Mouse (Mus musculus) erythroid progenitor cell, adult 5-6 weeks (primary cell): ENCODE measurements around the gene Tmem145. TPM values are rescaled to one million over a fixed set of nuclear protein-coding genes. Genes with fewer than 3 reads are reported as not detected.

Source experiments
- ATAC-seq: replicated peaks from 2 replicates; pipeline ENCODE4 v1.8.0; 2016; ENCODE audit warnings: moderate number of reproducible peaks, mild to moderate bottlenecking, moderate TSS enrichment, inconsistent platforms; ENCODE audit not compliant: poor library complexity, low FRiP score, severe bottlenecking
- total RNA-seq, 2 experiments: library from RNA; stranded (forward) in 1 of 2; stranded (reverse) in 1 of 2; fragments of 150-400 nt in 1 of 2; fragments of 186-747, 209-891 nt in 1 of 2; gene quantifications; 2 replicates each; pipeline versions ENCODE4 v1.2.3 to v1.2.4; 2015 to 2017; ENCODE audit warnings: low replicate concordance in 2 of 2

Tmem145 gene
- total RNA-seq, 2 experiments from 2014 or later: not detected

GRCm38 (mm10) chr7:25290463-25290862 is 15.4 kb upstream of the Tmem145 start:
- no peak for ATAC-seq

DNA sequence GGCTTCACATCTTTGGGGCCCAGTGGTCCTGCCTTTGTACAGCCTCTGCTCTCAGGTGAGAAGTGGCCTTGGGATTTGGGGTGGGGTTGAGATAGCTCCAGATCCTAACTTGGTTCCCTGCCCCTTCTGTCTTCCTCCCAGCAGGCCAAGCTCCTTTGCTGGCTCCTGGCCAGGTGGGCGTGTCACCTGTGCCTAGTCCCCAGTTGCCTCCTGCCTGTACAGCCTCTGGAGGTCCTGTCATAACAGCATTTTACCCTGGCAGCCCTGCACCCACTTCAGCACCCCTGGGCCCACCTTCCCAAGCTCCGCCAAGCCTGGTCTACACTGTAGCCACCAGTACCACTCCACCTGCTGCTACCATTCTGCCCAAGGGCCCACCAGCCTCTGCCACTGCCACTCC is 15.0 kb upstream of the Tmem145 start:
- no peak for ATAC-seq

GRCm38 (mm10) chr7:25292107-25292506 is 13.8 kb upstream of the Tmem145 start:
- ATAC-seq: no peak

- ATAC-seq: no peak
Measured at GRCm38 (mm10) chr7:25293191-25293739, 12.6 kb upstream of the Tmem145 start.

DNA sequence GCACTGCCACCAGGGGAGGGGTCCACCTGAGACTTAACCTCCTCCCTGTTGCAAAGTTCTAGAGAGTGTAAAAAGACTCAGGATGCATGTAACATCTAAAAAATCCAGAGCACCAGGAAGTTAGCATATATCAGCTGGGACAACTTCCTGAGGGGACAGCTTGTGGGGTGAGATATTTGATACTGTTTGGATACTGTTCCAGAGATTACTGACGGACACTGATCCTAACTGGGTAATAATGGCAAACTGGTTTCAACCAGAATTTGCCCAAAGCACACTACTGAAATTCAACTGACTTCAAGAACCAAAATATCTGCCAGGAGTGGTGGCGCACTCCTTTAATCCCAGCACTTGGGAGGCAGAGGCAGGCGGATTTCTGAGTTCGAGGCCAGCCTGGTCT is 11.4 kb upstream of the Tmem145 start:
- no peak for ATAC-seq

DNA sequence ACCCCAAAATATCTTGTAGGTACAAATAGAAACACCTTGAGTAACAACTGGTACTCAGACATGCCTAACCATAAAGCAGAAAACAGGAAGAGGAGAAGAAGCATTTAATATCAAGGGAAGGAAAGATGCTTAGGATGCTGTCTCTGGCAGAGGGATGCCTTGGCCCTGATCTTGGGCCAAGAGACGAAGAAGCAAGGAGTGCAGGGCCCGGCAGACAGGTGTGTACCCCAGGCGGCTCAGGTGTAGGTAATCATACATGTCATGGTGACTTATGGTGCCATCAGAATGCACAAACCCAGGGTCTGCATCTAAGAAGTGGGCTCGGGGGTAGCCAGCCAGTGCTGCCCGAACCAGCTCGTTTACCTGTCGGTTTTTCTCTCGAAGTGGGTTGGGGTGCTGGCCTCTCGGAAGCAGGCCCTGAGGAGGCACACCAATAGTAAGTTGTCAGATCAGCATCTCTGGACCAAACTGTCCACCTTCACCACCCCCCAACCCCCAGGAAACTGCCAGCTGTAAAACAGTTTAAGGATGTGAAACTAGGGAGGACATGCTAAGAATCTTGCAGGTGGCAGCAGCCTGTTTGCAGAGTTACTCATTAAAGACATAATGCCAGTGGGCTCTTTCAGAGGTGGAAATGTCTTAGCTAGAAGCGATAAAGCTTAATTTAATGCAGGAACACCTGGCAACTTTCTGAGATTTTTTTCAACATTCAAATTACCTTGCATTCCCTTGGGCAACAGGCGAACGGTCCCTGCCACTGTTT is 10.8 kb upstream of the Tmem145 start:
- no peak for ATAC-seq

- ATAC-seq: no peak
Measured at GRCm38 (mm10) chr7:25296945-25297453, 8.9 kb upstream of the Tmem145 start.

DNA sequence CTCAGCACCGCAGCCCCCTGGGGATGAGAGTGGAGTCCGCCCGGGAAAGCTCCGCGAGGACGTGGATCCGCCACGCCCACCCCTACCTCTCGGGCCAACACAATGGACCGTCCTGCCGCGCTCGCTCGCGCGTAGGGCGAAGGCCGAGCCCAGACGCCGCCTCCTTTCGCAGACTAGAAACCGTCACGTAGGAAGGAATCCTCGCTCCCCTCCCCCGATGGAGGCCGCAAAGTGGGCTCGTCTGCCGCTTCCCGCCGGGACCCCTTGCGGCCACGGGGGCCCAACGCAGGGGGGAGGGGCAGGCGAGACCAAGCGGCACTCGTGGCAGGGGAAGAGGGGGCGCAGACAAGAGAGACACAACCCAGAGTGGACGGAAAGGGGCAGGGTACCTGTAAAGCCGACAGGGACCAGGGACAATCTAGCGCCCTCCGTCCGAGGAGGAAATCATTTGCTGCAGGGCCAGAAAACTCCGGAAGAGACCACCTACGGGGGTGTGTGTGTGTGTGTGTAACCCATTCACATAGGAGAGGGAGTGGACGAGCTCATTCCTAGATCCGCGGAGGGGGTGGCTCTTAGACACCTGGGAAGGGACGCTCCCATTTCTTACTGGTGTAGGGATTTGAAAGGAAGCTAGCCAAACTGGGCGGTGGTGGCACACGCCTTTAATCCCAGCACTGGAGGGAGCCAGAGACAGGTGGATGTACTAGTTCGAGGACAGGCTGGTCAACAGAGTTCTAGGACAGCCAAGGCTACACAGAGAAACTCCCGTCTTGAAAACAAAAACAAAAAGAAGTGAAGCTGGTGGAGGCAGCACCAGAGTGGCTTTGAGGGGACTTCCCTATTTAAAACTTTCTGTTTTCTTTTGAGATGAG is 8.2 kb upstream of the Tmem145 start, which contains the start of gene Pafah1b3:
Gene Pafah1b3 (minus strand): TSS at position 533 of the 872 bp plus-strand sequence.
- ATAC-seq: peak; percentile 46; the same call in 1 of the 2 replicates

- no peak for ATAC-seq
Measured at GRCm38 (mm10) chr7:25301063-25301462, 4.8 kb upstream of the Tmem145 start, which contains the start of gene Prr19. TSS of gene Prr19 (plus strand) at chr7:25301411.

DNA sequence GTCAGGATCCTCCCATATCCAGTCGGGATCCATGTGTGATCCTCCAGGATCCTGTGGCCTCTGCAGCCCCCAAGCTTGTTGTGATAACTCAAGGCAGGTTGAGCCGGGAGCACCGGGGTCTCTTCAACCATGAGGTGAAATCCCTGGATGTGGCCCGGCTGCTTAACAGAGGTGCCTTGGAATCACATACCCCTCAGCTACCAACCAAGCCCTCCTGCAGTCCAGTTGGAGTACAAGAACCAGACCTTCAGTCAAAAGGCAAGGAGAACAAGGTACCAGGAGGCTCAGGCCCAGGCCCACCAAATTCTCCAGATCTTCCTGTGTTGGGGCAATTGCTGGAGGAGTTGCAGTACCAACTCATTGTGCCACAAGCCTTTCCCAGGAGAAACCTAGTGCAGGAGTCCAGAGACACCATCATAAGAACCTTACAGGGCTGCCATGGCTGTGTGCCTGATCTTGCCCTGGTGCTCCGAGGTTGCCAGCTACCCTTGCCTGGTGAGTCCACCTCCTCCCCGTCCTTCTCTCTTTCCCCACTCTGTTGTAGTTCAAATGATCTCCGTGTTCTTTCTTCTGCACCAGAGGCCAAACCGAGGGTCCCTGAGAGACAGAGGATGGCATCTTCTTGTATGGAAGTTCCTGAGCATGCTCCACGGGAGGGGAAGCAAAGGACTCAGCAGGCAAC is 2.8 kb upstream of the Tmem145 start:
- no peak for ATAC-seq

DNA sequence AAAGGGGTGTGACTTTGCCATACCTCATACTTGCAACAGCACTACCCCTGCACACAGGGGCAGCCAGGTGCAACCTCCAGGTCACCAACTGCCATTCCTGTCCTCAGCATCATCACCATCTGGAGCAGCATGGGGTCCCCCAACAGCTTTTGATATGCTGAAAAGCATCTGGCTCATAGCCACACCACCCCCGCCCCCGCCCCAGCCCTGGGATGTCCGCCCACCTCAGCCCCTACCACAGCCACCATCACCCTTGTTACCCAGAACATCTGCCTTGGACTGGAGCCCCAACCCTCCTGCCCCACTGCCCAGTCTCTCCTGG is 2.3 kb upstream of the Tmem145 start:
- no peak for ATAC-seq

DNA sequence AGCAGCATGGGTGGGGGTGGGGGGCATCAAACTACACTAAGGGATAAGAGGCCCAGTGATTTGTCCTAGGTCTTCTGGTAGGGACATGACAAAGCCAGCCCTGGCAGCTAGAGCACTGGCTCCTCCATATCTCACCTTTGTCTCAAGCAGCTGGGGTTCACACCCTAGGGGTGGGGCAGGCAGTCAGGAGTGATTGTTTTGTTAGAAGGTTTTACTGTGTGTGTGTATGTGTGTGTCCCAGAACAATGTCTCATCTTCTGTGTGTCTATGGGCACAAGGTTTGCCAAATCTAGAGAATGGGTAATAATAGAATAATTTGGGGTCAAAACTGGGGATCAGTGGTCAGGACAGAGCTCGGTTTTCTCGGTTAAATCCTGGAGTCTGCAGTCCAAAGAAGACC is 425 bp upstream of the Tmem145 start:
- no peak for ATAC-seq

GRCm38 (mm10) chr7:25306614-25306996 is 699 bp downstream of the Tmem145 start:
- no peak for ATAC-seq

- no peak for ATAC-seq
Measured at GRCm38 (mm10) chr7:25308702-25309318, 2.9 kb downstream of the Tmem145 start.

DNA sequence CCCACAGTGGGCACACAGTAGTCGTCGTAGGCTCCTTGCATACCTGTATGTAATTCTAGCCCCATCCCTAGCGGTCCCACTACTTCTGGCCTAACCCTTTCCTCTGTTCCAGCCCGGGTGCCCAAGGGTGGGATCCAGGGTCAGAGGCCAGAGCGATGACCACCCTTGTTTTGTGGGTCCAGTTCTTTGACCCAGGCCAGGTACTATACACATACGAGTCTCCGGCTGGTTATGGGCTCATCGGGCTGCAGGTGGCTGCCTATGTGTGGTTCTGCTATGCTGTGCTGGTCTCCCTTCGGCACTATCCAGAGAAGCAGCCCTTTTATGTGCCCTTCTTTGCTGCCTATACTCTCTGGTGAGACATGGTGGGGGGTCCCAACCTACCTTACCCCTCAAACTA is 3.5 kb downstream of the Tmem145 start:
- no peak for ATAC-seq

DNA sequence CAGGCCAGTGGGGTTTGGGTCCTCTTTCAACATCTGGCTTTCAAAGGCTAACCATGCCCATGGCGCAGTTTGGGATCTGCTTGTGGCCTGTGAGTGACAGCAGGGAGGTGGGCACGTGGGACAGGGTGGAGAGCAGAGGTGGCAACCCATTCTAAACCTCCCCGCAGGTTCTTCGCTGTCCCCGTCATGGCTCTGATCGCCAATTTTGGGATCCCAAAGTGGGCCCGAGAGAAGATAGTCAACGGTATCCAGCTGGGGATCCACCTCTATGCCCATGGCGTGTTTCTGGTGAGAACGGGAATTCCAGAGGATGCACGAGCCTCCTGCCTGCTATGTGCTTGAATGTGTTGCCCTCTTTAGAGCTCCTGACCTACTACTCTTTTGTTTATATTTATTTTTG is 5.3 kb downstream of the Tmem145 start:
- ATAC-seq: no peak

DNA sequence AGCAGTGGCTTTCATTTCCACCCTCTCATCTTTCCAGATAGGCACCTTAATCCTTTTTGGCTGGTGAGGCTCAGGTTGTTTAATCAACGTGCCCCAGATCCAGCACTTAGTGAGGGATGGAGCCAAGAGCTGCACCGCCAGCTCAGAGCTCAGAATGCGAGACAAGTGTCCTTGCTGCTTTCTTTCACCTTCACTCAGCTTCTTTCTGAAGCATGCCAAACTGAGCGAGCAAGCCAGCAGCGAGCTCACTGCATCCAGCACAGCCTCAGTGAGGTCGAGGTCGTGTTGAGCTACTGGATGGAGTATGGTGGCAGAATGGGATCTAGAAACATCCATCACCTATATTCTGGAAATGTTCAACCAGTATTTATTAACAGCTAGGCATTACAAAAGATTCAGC is 7.4 kb downstream of the Tmem145 start:
- ATAC-seq: no peak

GRCm38 (mm10) chr7:25314606-25315305 is 8.8 kb downstream of the Tmem145 start:
- ATAC-seq: no peak
